Mouse (Mus musculus) A20 (cell line): ENCODE results near the gene Gm44965.
A peak's percentile ranks its signal among the peaks of the same experiment; 100 is the strongest.

Experiments used
- DNase-seq: peaks from one replicate; pipeline ENCODE4 v3.0.0-alpha.2; 2011; ENCODE audit warnings: low read depth, low spot score

The Gm44965 gene

GRCm38 (mm10) chr6:48593158-48594042, at the start of gene Gm44965, which contains the start of gene Repin1:
Gm44965 (plus strand) TSS chr6:48593941.
Repin1 (plus strand) TSS chr6:48593883.
- DNase-seq = peak; percentile 86

GRCm38 (mm10) chr6:48545251-48545650, 48.5 kb upstream of the Gm44965 start:
- no peak for DNase-seq

GRCm38 (mm10) chr6:48546271-48546670, 47.5 kb upstream of the Gm44965 start:
- DNase-seq = peak; percentile 55

GRCm38 (mm10) chr6:48546858-48547257, 46.9 kb upstream of the Gm44965 start:
- no peak for DNase-seq

- no peak for DNase-seq
Measured at GRCm38 (mm10) chr6:48548314-48548713, 45.4 kb upstream of the Gm44965 start.

- DNase-seq = peak; percentile 83
Measured at GRCm38 (mm10) chr6:48552918-48553317, 40.8 kb upstream of the Gm44965 start.

- no peak for DNase-seq
Measured at GRCm38 (mm10) chr6:48553819-48554218, 39.9 kb upstream of the Gm44965 start.

- DNase-seq = peak; percentile 94
Measured at GRCm38 (mm10) chr6:48554280-48555103, 39.2 kb upstream of the Gm44965 start, which contains the start of gene Lrrc61. Lrrc61 (plus strand) TSS chr6:48554796.

GRCm38 (mm10) chr6:48555104-48555890, 38.4 kb upstream of the Gm44965 start:
- no peak for DNase-seq

GRCm38 (mm10) chr6:48555956-48556355, 37.8 kb upstream of the Gm44965 start:
- DNase-seq = no peak

- no peak for DNase-seq
Measured at GRCm38 (mm10) chr6:48565693-48566310, 27.9 kb upstream of the Gm44965 start.

- DNase-seq = no peak
Measured at GRCm38 (mm10) chr6:48566312-48566711, 27.4 kb upstream of the Gm44965 start.

GRCm38 (mm10) chr6:48568036-48568984, 25.4 kb upstream of the Gm44965 start:
- no peak for DNase-seq

GRCm38 (mm10) chr6:48569065-48569807, 24.5 kb upstream of the Gm44965 start:
- no peak for DNase-seq

- no peak for DNase-seq
Measured at GRCm38 (mm10) chr6:48572014-48572413, 21.7 kb upstream of the Gm44965 start.

GRCm38 (mm10) chr6:48572572-48573061, 21.1 kb upstream of the Gm44965 start, which contains the start of gene Rarres2:
Rarres2 (minus strand) TSS chr6:48572789.
- DNase-seq = no peak

GRCm38 (mm10) chr6:48573280-48573679, 20.5 kb upstream of the Gm44965 start:
- no peak for DNase-seq

- DNase-seq = no peak
Measured at GRCm38 (mm10) chr6:48573981-48574380, 19.8 kb upstream of the Gm44965 start.

GRCm38 (mm10) chr6:48578736-48579135, 15.0 kb upstream of the Gm44965 start:
- DNase-seq = no peak
